Mouse (Mus musculus): ENCODE measurements around the gene Usp2. TPM values are rescaled to one million over a fixed set of nuclear protein-coding genes. Genes with fewer than 3 reads are reported as not detected.

The Usp2 gene
- polyA plus RNA-seq, 1 experiment from 2014 or later = 7.3 TPM

DNA sequence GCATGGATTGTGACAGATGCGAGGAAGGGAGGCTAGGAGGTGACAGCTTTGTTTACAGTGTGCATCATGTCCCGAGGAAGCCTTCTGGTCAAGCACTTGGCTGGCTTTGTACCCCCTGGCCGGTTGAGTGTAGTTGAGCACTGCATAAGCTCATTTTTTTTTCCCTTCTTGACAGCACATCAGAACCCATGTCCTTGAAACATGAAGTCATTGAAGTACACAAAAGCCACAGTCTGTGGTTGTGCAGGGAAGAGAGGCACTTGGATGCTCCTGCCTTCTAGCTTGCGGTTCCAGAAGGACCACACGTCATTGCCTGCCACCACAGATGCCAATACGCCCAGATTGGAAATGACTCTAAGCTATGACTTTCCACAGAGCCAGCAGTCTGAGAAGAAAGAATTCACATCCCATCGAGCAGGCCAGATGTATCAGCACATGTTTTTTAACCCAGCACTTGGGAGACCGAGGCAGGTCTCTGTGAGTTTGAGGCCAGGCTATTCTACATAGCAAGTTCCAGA lies 53.2 kb downstream of the Usp2 start:
- H3K4me3 ChIP-seq (ENCODE audit: low read depth, low read length) = no peak overlapping the region
- ATAC-seq (ENCODE audit: low FRiP score) (no peak), DNase-seq (ENCODE audit: low spot score, missing footprints) (no peak)
- H3K27ac ChIP-seq (ENCODE audit: low read depth, low read length) = no peak overlapping the region
- H3K9ac ChIP-seq (ENCODE audit: low read length) = no peak overlapping the region
- WGBS = 85% methylated on average over 8 of the region's 8 CpGs
- H3K9me3 ChIP-seq (ENCODE audit: control insufficient read depth, low read length) = no peaks in the 10 kb centered on the region; the same call in 1 of the 2 replicates
- H3K36me3 ChIP-seq (ENCODE audit: control insufficient read depth, insufficient read depth, low read length) = no peaks in the 10 kb centered on the region
- H3K27me3 ChIP-seq (ENCODE audit: control insufficient read depth, insufficient read depth, low read length) = no peaks in the 10 kb centered on the region
- H3K4me2 ChIP-seq = no peak overlapping the region
- no peaks in the 10 kb centered on the region for H3K4me1 ChIP-seq (ENCODE audit: control insufficient read depth, insufficient read depth, low read length)

DNA sequence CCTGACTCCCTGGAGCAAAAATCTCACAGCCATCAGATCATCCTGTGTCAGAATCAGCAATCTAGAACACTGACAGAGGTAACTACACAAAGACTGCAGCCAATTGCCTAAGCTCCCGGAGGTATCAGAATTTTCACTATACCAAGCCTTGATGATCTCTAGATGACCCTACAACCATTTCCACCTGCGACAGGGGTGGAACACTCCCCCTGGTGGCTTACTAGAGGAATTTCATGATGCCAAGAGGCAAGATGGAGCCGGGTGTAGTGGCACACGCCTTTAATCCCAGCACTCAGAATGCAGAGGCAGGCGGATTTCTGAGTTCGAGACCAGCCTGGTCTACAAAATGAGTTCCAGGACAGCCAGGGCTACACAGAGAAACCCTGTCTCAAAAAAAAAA lies 57.5 kb downstream of the Usp2 start:
- whole genome bisulfite sequencing = 76% methylated on average over 6 of the region's 6 CpGs
- DNase-seq (ENCODE audit: low spot score, missing footprints) (peak; percentile 21), ATAC-seq (ENCODE audit: low FRiP score) (no peak)
- Histone ChIP-seq H3K9me3 (ENCODE audit: control insufficient read depth, low read length) (no peaks in the 10 kb centered on the region), H3K27me3 (ENCODE audit: control insufficient read depth, insufficient read depth, low read length) (no peaks in the 10 kb centered on the region), H3K4me2 (no peak overlapping the region), H3K27ac (ENCODE audit: low read depth, low read length) (no peak overlapping the region), H3K9ac (ENCODE audit: low read length) (no peak overlapping the region), H3K4me1 (ENCODE audit: control insufficient read depth, insufficient read depth, low read length) (no peaks in the 10 kb centered on the region), H3K36me3 (ENCODE audit: control insufficient read depth, insufficient read depth, low read length) (no peaks in the 10 kb centered on the region), H3K4me3 (ENCODE audit: low read depth, low read length) (no peak overlapping the region)

DNA sequence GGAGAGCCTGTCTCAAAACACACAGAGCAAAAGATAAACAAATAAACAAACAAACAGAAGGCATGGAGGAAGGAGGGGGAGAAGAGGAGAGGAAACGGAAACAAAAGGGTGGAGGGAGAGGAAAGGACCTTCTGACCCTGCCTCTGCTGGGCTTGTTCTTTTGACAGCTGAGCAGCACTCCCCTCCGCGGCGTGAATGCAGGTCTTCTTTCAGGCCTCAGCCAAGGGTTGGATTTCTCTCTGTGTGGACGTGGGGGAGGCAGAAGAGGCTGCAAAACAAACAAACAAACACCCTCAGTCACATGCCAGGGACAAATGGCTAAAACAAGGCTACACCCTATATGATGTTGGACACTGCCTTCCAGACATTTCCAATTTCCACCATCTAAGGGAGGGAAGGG lies 58.2 kb downstream of the Usp2 start:
- H3K9me3 ChIP-seq (ENCODE audit: control insufficient read depth, low read length) = no peaks in the 10 kb centered on the region
- no peak overlapping the region for H3K27ac ChIP-seq (ENCODE audit: low read depth, low read length)
- peaks cover 6% of the 10 kb centered on the region for H3K4me1 ChIP-seq (ENCODE audit: control insufficient read depth, insufficient read depth, low read length)
- DNase-seq (ENCODE audit: low spot score, missing footprints) = peak; percentile 66
- H3K36me3 ChIP-seq (ENCODE audit: control insufficient read depth, insufficient read depth, low read length) = no peaks in the 10 kb centered on the region
- H3K27me3 ChIP-seq (ENCODE audit: control insufficient read depth, insufficient read depth, low read length) = no peaks in the 10 kb centered on the region; the same call in 1 of the 2 replicates
- H3K9ac ChIP-seq (ENCODE audit: low read length) = no peak overlapping the region
- H3K4me3 ChIP-seq (ENCODE audit: low read depth, low read length) = no peak overlapping the region
- WGBS = 62% methylated on average over 5 of the region's 5 CpGs
- ATAC-seq (ENCODE audit: low FRiP score) = no peak
- no peak overlapping the region for H3K4me2 ChIP-seq

DNA sequence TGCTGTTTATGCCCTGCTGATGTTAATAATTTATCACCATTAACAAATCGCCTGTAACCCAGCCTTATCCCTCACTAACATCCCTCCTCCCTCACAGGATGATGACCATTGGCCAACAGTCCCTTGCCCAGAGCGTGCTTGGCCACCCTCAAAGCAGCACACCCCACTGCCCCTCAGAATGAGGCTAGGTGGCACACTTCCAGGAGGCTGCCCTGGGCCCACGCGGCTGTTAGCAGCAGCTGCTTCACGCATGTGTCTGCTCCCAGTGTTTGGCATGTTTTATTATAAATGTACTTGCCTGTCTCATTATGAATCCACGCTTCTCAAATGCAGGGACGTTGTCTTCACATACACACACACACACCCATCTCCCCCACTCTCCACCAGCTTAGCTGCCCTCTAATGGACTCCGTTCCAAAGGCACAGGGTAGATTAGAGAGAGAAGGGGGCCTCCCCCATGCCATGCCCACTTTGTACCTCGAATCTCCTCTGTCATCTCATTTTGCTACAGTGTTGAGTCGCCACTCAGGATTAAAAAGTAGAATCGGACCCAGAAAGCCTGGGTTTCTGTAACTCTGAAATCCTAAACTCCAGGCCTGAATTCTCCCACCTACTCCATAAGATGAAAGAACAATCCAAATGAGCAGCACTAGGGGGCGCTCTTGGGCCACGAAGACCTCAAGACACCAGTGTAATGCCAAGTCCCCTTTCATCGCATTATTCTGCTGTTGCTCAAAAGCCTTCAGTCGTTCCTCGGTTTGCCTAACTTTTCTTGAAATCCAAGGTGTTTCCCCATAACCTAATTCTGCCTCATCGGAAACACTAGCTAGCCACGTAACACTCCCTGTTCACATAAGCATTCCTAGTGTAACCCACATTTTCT lies 59.0 kb downstream of the Usp2 start:
- Histone ChIP-seq H3K27ac (ENCODE audit: low read depth, low read length) (no peak overlapping the region), H3K9ac (ENCODE audit: low read length) (no peak overlapping the region), H3K27me3 (ENCODE audit: control insufficient read depth, insufficient read depth, low read length) (no peaks in the 10 kb centered on the region; the same call in 1 of the 2 replicates), H3K9me3 (ENCODE audit: control insufficient read depth, low read length) (no peaks in the 10 kb centered on the region), H3K4me1 (ENCODE audit: control insufficient read depth, insufficient read depth, low read length) (peaks cover 14% of the 10 kb centered on the region), H3K36me3 (ENCODE audit: control insufficient read depth, insufficient read depth, low read length) (no peaks in the 10 kb centered on the region), H3K4me2 (no peak overlapping the region), H3K4me3 (ENCODE audit: low read depth, low read length) (no peak overlapping the region)
- ATAC-seq (ENCODE audit: low FRiP score) (peak; percentile 46; the same call in 1 of the 2 replicates), DNase-seq (ENCODE audit: low spot score, missing footprints) (peak; percentile 99)
- WGBS = 35% methylated on average over 18 of the region's 18 CpGs

DNA sequence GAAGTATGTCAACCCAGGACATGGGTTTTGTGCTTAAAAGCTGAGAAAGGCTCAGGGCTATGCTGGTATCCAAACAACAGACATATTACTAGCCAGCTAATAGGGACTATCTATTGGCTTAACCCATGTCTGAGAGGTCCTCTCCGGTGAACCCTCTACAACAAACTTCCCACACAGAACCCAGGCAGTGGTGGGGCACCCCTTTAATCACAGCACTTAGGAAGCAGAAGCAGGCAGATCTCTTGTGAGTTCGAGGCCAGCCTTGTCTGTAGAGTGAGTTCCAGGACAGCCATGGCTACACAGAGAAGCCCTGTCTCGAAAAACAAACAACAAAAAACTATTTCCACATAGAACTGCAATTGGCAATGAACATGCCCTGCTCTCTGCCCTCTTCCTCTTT lies 59.9 kb downstream of the Usp2 start:
- Histone ChIP-seq H3K36me3 (ENCODE audit: control insufficient read depth, insufficient read depth, low read length) (no peaks in the 10 kb centered on the region), H3K9ac (ENCODE audit: low read length) (no peak overlapping the region), H3K9me3 (ENCODE audit: control insufficient read depth, low read length) (no peaks in the 10 kb centered on the region), H3K4me2 (no peak overlapping the region), H3K27ac (ENCODE audit: low read depth, low read length) (no peak overlapping the region), H3K4me3 (ENCODE audit: low read depth, low read length) (no peak overlapping the region), H3K4me1 (ENCODE audit: control insufficient read depth, insufficient read depth, low read length) (peaks cover 21% of the 10 kb centered on the region), H3K27me3 (ENCODE audit: control insufficient read depth, insufficient read depth, low read length) (no peaks in the 10 kb centered on the region; the same call in 1 of the 2 replicates)
- ATAC-seq (ENCODE audit: low FRiP score) (no peak), DNase-seq (ENCODE audit: low spot score, missing footprints) (peak; percentile 75)
- WGBS = 91% methylated on average over 3 of the region's 3 CpGs

DNA sequence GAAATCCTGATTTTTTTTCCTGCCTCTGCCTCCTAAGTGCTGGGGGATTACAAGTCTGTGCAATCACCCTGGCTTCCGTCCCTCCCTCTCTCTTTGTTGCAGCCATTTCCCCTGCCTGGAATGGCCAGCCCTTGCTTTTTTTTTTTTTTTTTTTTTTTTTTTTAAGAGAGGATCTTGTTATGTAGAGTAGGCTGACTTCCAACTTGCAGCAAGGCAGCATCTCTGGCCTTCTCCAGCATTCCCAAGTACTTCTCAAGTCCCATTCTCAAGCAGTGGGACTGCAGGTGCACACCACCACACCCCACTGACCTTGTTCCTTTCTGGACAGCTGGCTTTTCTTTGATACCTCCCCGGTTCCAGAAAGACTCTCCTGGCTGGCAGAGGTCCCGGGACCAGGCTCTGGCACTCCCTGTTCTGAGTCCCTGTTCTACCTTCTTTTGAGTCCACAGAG lies 60.6 kb downstream of the Usp2 start:
- no peak overlapping the region for H3K9ac ChIP-seq (ENCODE audit: low read length)
- WGBS = 42% methylated on average over 3 of the region's 3 CpGs
- no peak overlapping the region for H3K4me2 ChIP-seq
- DNase-seq (ENCODE audit: low spot score, missing footprints) = no peak
- no peak overlapping the region for H3K27ac ChIP-seq (ENCODE audit: low read depth, low read length)
- H3K4me1 ChIP-seq (ENCODE audit: control insufficient read depth, insufficient read depth, low read length) = peaks cover 21% of the 10 kb centered on the region
- H3K9me3 ChIP-seq (ENCODE audit: control insufficient read depth, low read length) = no peaks in the 10 kb centered on the region
- H3K36me3 ChIP-seq (ENCODE audit: control insufficient read depth, insufficient read depth, low read length) = no peaks in the 10 kb centered on the region
- H3K27me3 ChIP-seq (ENCODE audit: control insufficient read depth, insufficient read depth, low read length) = no peaks in the 10 kb centered on the region; the same call in 1 of the 2 replicates
- H3K4me3 ChIP-seq (ENCODE audit: low read depth, low read length) = no peak overlapping the region
- ATAC-seq (ENCODE audit: low FRiP score) = no peak

DNA sequence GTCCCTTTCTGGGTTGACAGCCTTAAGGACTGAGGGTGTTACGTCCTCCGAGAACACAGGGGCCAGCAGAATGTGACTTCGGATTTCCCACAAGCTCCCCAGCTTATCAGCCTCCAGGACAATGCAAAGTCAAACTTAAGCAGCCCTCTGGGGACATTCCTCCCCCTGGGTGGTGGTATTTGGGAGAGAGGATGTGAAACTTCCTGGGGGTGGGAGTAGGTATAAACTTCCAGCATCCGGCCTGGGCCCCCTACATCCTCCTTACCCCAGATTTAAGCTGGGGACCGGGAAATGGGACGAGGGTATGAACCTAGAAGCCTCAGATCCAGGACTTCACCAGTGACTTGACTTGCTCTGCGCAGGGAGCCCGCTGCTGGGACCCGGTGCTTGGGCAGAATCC lies 62.8 kb downstream of the Usp2 start:
- Histone ChIP-seq H3K4me1 (ENCODE audit: control insufficient read depth, insufficient read depth, low read length) (peaks cover 35% of the 10 kb centered on the region), H3K4me2 (peak overlapping the region; percentile 67), H3K4me3 (ENCODE audit: low read depth, low read length) (peak overlapping the region; percentile 30), H3K36me3 (ENCODE audit: control insufficient read depth, insufficient read depth, low read length) (no peaks in the 10 kb centered on the region), H3K27me3 (ENCODE audit: control insufficient read depth, insufficient read depth, low read length) (peaks cover 13% of the 10 kb centered on the region), H3K27ac (ENCODE audit: low read depth, low read length) (0 out of 2 replicates have a peak overlapping the region, but pooled peaks have one; percentile 15), H3K9me3 (ENCODE audit: control insufficient read depth, low read length) (no peaks in the 10 kb centered on the region), H3K9ac (ENCODE audit: low read length) (peak overlapping the region; percentile 64)
- WGBS = 3% methylated on average over 9 of the region's 9 CpGs
- ATAC-seq (ENCODE audit: low FRiP score) (peak; percentile 22; the same call in 1 of the 2 replicates), DNase-seq (ENCODE audit: low spot score, missing footprints) (no peak)

DNA sequence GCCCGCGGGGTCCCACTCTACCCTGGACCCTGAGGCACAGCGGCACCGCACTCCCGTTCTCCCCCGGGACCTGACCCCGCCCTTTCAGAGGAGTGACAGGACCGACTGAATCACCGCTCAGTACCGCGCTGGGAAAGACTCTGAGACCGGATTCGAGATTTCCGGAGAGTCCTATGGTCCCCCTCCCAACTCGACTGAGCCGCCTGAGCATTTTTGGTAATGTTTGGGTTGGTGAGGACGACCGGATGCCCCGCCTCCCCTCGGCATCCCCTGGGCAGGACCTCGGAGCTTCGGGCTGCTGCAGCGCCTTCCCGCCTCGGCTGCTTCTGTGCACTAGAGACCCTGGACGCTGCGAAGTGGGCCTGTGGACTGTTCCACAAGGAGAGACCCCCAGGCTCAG lies 63.2 kb downstream of the Usp2 start:
- DNase-seq (ENCODE audit: low spot score, missing footprints) (peak; percentile 95), ATAC-seq (ENCODE audit: low FRiP score) (peak; percentile 65)
- peaks cover 39% of the 10 kb centered on the region for H3K4me1 ChIP-seq (ENCODE audit: control insufficient read depth, insufficient read depth, low read length)
- WGBS = 0% methylated on average over 27 of the region's 27 CpGs
- H3K9me3 ChIP-seq (ENCODE audit: control insufficient read depth, low read length) = no peaks in the 10 kb centered on the region
- H3K9ac ChIP-seq (ENCODE audit: low read length) = peak overlapping the region; percentile 64
- H3K4me2 ChIP-seq = peak overlapping the region; percentile 67
- H3K4me3 ChIP-seq (ENCODE audit: low read depth, low read length) = peak overlapping the region; percentile 30
- H3K27ac ChIP-seq (ENCODE audit: low read depth, low read length) = peak overlapping the region; percentile 77
- H3K36me3 ChIP-seq (ENCODE audit: control insufficient read depth, insufficient read depth, low read length) = no peaks in the 10 kb centered on the region
- H3K27me3 ChIP-seq (ENCODE audit: control insufficient read depth, insufficient read depth, low read length) = peaks cover 17% of the 10 kb centered on the region
